Mouse (Mus musculus): ENCODE data around the gene Rassf1. TPM values are rescaled to one million over a fixed set of nuclear protein-coding genes. Genes with fewer than 3 reads are reported as not detected.

Gene Rassf1
- total and polyA plus RNA-seq, 3 experiments = 11.6 to 17.7 (median 15.3) TPM

- H3K36me3 ChIP-seq (replicated peaks in 1 of 2; ENCODE audit: control insufficient read depth in 1 of 2, insufficient read depth in 1 of 2, low read length in 1 of 2) = peaks cover 0 to 16% of the 10 kb centered on the region in 2 experiments
- no peak overlapping the region for H3K9ac ChIP-seq (ENCODE audit: insufficient read depth, low read depth)
- no peak for DNase-seq (ENCODE audit: extremely low read depth)
- H3K27ac ChIP-seq (ENCODE audit: insufficient read depth, low read depth) = no peak overlapping the region
- no peak overlapping the region for H3K4me2 ChIP-seq (ENCODE audit: insufficient read depth, low read depth, poor library complexity, severe bottlenecking)
- TF ChIP-seq MAFK (IDR thresholded peaks at IDR 0.05; ENCODE audit: insufficient replicate concordance, low read length) (no peak), USF2 (conservative IDR thresholded peaks at IDR 0.05; ENCODE audit: low read depth, low read length) (no peak), GABPA (IDR thresholded peaks at IDR 0.05; ENCODE audit: insufficient replicate concordance, low read depth, low read length) (no peak), SIN3A (IDR thresholded peaks at IDR 0.05; ENCODE audit: low read length) (no peak), RCOR1 (conservative IDR thresholded peaks at IDR 0.05; ENCODE audit: low read depth, low read length) (no peak), HCFC1 (IDR thresholded peaks at IDR 0.05; ENCODE audit: low read depth, low read length) (no peak), ZC3H11A (IDR thresholded peaks at IDR 0.05; ENCODE audit: low read depth, low read length) (no peak), TBP (conservative IDR thresholded peaks at IDR 0.05; ENCODE audit: low read depth, low read length) (no peak), EP300 (IDR thresholded peaks at IDR 0.05; ENCODE audit: low read length) (no peak), CHD2 (IDR thresholded peaks at IDR 0.05; ENCODE audit: low read length) (no peak), ZNF384 (IDR thresholded peaks at IDR 0.05; ENCODE audit: low read depth, low read length) (no peak), CTCF (conservative IDR thresholded peaks at IDR 0.05 in 1 of 2, IDR thresholded peaks at IDR 0.05 in 1 of 2; ENCODE audit: low read depth in 2 of 2, low read length in 2 of 2) (no peak), TCF12 (IDR thresholded peaks at IDR 0.05; ENCODE audit: low read depth, low read length) (no peak), KAT2A (IDR thresholded peaks at IDR 0.05; ENCODE audit: insufficient replicate concordance, low read length) (no peak), ZKSCAN1 (IDR thresholded peaks at IDR 0.05; ENCODE audit: borderline replicate concordance, low read depth, low read length) (no peak), NELFE (IDR thresholded peaks at IDR 0.05; ENCODE audit: low read depth, low read length) (no peak), MAZ (IDR thresholded peaks at IDR 0.05; ENCODE audit: low read depth, low read length) (no peak)
- H3K4me3 ChIP-seq (replicated peaks in 1 of 3; ENCODE audit: low read depth in 2 of 3, low read length in 2 of 3, poor library complexity in 1 of 3) = no peak overlapping the region
- in situ Hi-C loops (cut with MboI; ENCODE audit: low pct_ligation_motif_present, low pct_unique_long_range_greater_than_20kb, low sequenced_read_pairs) = loop anchor here (5.0 kb wide), 1 partner anchor 37 kb away; no protein-coding TSS in a partner anchor
- H3K79me2 ChIP-seq (replicated peaks; ENCODE audit: control insufficient read depth, extremely low read depth, insufficient read depth, poor library complexity, severe bottlenecking) = no peaks in the 10 kb centered on the region
- no peaks in the 10 kb centered on the region for H3K27me3 ChIP-seq (replicated peaks)
- peaks cover 41 to 76% of the 10 kb centered on the region in 2 experiments for H3K4me1 ChIP-seq (ENCODE audit: control insufficient read depth in 1 of 2, insufficient read depth in 2 of 2)
- dilution Hi-C loops (cut with MboI; ENCODE audit: extremely low pct_ligation_motif_present, extremely low pct_unique_long_range_greater_than_20kb, low sequenced_read_pairs) = no loop called here
- H3K9me3 ChIP-seq (replicated peaks; ENCODE audit: low read length) = no peaks in the 10 kb centered on the region
Observed at GRCm38 (mm10) chr9:107605041-107605661, 53.8 kb downstream of the Rassf1 start.

DNA sequence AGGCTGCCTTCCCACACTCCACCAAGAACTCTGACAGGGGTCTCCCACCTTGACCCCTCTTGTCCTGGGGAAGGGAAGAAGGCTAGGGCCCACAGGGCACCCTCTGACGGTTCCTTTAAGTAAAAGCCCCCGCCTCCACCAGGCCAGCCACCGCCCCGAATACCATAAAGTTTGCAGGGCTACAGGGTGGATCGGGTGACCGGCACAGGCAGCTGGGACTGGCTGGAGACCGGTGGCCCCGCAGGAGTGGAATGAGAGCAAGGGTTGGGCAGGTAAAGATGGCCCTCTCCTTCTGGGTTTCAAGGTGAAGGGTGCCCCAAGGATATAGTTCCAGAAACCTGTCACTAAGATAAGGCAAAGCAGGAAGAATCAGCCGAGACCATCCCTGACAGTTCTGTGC lies 55.2 kb downstream of the Rassf1 start:
- DNase-seq (ENCODE audit: extremely low read depth) = no peak
- TF ChIP-seq TBP (conservative IDR thresholded peaks at IDR 0.05; ENCODE audit: low read depth, low read length) (no peak), CHD2 (IDR thresholded peaks at IDR 0.05; ENCODE audit: low read length) (no peak), CHD1 (IDR thresholded peaks at IDR 0.05; ENCODE audit: low read depth, low read length) (no peak), MAZ (IDR thresholded peaks at IDR 0.05; ENCODE audit: low read depth, low read length) (no peak), ZMIZ1 (IDR thresholded peaks at IDR 0.05; ENCODE audit: low read depth, low read length) (no peak), RCOR1 (conservative IDR thresholded peaks at IDR 0.05; ENCODE audit: low read depth, low read length) (no peak), ETS1 (conservative IDR thresholded peaks at IDR 0.05; ENCODE audit: low read depth, low read length) (no peak), EP300 (IDR thresholded peaks at IDR 0.05; ENCODE audit: low read length) (no peak), JUND (conservative IDR thresholded peaks at IDR 0.05; ENCODE audit: low read depth, low read length) (no peak), POLR2A (IDR thresholded peaks at IDR 0.05; ENCODE audit: low read depth, low read length) (no peak), KAT2A (IDR thresholded peaks at IDR 0.05; ENCODE audit: insufficient replicate concordance, low read length) (no peak), UBTF (IDR thresholded peaks at IDR 0.05; ENCODE audit: low read depth, low read length) (no peak), TCF12 (IDR thresholded peaks at IDR 0.05; ENCODE audit: low read depth, low read length) (no peak), ZC3H11A (IDR thresholded peaks at IDR 0.05; ENCODE audit: low read depth, low read length) (no peak), MXI1 (IDR thresholded peaks at IDR 0.05; ENCODE audit: low read depth, low read length) (no peak)
- H3K4me1 ChIP-seq (ENCODE audit: control insufficient read depth in 1 of 2, insufficient read depth in 2 of 2) = peaks cover 45 to 86% of the 10 kb centered on the region in 2 experiments
- dilution Hi-C loops (cut with MboI; ENCODE audit: extremely low pct_ligation_motif_present, extremely low pct_unique_long_range_greater_than_20kb, low sequenced_read_pairs) = no loop called here
- H3K36me3 ChIP-seq (replicated peaks in 1 of 2; ENCODE audit: control insufficient read depth in 1 of 2, insufficient read depth in 1 of 2, low read length in 1 of 2) = peaks cover 0 to 2% of the 10 kb centered on the region in 2 experiments
- H3K27ac ChIP-seq (ENCODE audit: insufficient read depth, low read depth) = no peak overlapping the region
- in situ Hi-C loops (cut with MboI; ENCODE audit: low pct_ligation_motif_present, low pct_unique_long_range_greater_than_20kb, low sequenced_read_pairs) = loop anchor here (5.0 kb wide), 1 partner anchor 36 kb away; no protein-coding TSS in a partner anchor
- H3K9me3 ChIP-seq (replicated peaks; ENCODE audit: low read length) = no peaks in the 10 kb centered on the region
- no peaks in the 10 kb centered on the region for H3K79me2 ChIP-seq (replicated peaks; ENCODE audit: control insufficient read depth, extremely low read depth, insufficient read depth, poor library complexity, severe bottlenecking)
- no peak overlapping the region for H3K9ac ChIP-seq (ENCODE audit: insufficient read depth, low read depth)
- H3K27me3 ChIP-seq (replicated peaks) = no peaks in the 10 kb centered on the region
- H3K4me2 ChIP-seq (ENCODE audit: insufficient read depth, low read depth, poor library complexity, severe bottlenecking) = no peak overlapping the region
- H3K4me3 ChIP-seq (replicated peaks in 1 of 3; ENCODE audit: low read depth in 2 of 3, low read length in 2 of 3, poor library complexity in 1 of 3) = no peak overlapping the region
